Mouse (Mus musculus): ENCODE data around the gene Cdk12.
"Not testable (repeated sequence)": the region's sequence is repeated elsewhere in the genome, so short reads cannot be mapped to it uniquely, and the experiment has no call there.

Cdk12 gene

GRCm38 (mm10) chr11:98202641-98203350, at the start of gene Cdk12:
TSS of gene Cdk12 (plus strand) at chr11:98203059.
- ATAC-seq (ENCODE audit: low TSS enrichment) = peak; percentile 94

GRCm38 (mm10) chr11:98155094-98155493, 47.8 kb upstream of the Cdk12 start:
- no peak for ATAC-seq (ENCODE audit: low TSS enrichment)

GRCm38 (mm10) chr11:98168400-98168799, 34.5 kb upstream of the Cdk12 start:
- no peak for ATAC-seq (ENCODE audit: low TSS enrichment)

GRCm38 (mm10) chr11:98182149-98182548, 20.7 kb upstream of the Cdk12 start:
- not testable (repeated sequence) for ATAC-seq (ENCODE audit: low TSS enrichment)

- no peak for ATAC-seq (ENCODE audit: low TSS enrichment)
These were observed 15.0 kb upstream of the Cdk12 start for GRCm38 (mm10) chr11:98187640-98188395.

GRCm38 (mm10) chr11:98190820-98191219, 12.0 kb upstream of the Cdk12 start:
- no peak for ATAC-seq (ENCODE audit: low TSS enrichment)

- peak; percentile 99 for ATAC-seq (ENCODE audit: low TSS enrichment)
These were observed 9.7 kb upstream of the Cdk12 start, which contains the start of gene Med1 for GRCm38 (mm10) chr11:98192901-98193805. TSS of gene Med1 (minus strand) at chr11:98193293.

- ATAC-seq (ENCODE audit: low TSS enrichment) = no peak
These were observed 843 bp upstream of the Cdk12 start for GRCm38 (mm10) chr11:98201791-98202640.

- ATAC-seq (ENCODE audit: low TSS enrichment) = peak; percentile 17; the same call in 1 of the 2 replicates
These were observed 572 bp downstream of the Cdk12 start for GRCm38 (mm10) chr11:98203351-98203911.

- ATAC-seq (ENCODE audit: low TSS enrichment) = no peak
These were observed 1.1 kb downstream of the Cdk12 start for GRCm38 (mm10) chr11:98203931-98204421.

- ATAC-seq (ENCODE audit: low TSS enrichment) = no peak
These were observed 2.6 kb downstream of the Cdk12 start for GRCm38 (mm10) chr11:98205463-98205862.

- not testable (repeated sequence) for ATAC-seq (ENCODE audit: low TSS enrichment)
These were observed 3.4 kb downstream of the Cdk12 start for GRCm38 (mm10) chr11:98206281-98206680.

- not testable (repeated sequence) for ATAC-seq (ENCODE audit: low TSS enrichment)
These were observed 6.8 kb downstream of the Cdk12 start for GRCm38 (mm10) chr11:98209661-98210060.

- no peak for ATAC-seq (ENCODE audit: low TSS enrichment)
These were observed 10.5 kb downstream of the Cdk12 start for GRCm38 (mm10) chr11:98213311-98213710.

- no peak for ATAC-seq (ENCODE audit: low TSS enrichment)
These were observed 23.5 kb downstream of the Cdk12 start for GRCm38 (mm10) chr11:98226349-98226748.

- no peak for ATAC-seq (ENCODE audit: low TSS enrichment)
These were observed 35.6 kb downstream of the Cdk12 start for GRCm38 (mm10) chr11:98238416-98238815.

- no peak for ATAC-seq (ENCODE audit: low TSS enrichment)
These were observed 36.1 kb downstream of the Cdk12 start for GRCm38 (mm10) chr11:98238995-98239394.

- not testable (repeated sequence) for ATAC-seq (ENCODE audit: low TSS enrichment)
These were observed 40.1 kb downstream of the Cdk12 start for GRCm38 (mm10) chr11:98242910-98243309.

- no peak for ATAC-seq (ENCODE audit: low TSS enrichment)
These were observed 41.6 kb downstream of the Cdk12 start for GRCm38 (mm10) chr11:98244415-98244814.

- no peak for ATAC-seq (ENCODE audit: low TSS enrichment)
These were observed 44.5 kb downstream of the Cdk12 start for GRCm38 (mm10) chr11:98247325-98247724.

Measured in frontal cortex, adult (tissue).